Mouse (Mus musculus): ENCODE measurements around the gene Med8. TPM values are rescaled to one million over a fixed set of nuclear protein-coding genes. Genes with fewer than 3 reads are reported as not detected.

The Med8 gene
- polyA plus RNA-seq (2012; rRNA removed), result 61.0 and 65.8 TPM in 2 replicates

DNA sequence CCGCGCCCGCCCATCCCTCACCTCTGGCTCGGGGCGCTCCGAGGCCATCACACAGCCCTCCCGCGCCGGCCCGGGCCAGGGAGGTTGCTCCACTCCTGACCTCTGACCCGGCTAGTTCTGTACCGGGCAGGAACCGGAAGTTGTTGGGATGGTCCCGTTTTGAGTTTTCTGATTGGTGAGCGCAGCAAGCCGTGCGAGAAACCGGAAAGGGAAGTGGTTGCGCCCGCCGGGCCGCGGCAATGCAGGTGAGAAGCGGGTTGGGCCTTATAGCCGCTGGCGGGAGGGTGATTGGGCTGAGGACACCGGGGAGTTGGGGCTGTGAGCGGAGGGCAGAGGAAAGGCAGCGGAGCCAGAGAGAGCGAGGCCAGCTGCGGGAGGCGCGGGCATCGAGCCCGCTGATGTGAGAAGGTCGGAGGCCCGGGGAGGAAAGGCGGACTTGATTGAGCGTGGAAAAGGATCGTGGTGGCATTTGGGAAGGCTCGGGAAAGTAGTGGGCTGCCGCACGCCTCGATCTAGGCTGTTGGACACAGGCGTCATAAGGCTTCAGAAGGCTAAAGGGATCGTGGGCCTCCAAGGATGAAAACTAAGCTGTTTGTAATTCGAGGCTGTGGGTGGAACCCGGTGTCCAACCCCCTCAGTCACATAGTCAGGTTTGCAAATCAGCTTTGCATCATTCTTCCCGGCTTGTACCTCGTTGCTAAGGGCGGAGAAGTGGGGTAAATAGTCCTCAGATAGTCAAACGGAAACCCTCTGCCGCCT lies at the start of gene Med8, which contains the start of gene Szt2:
Gene Med8, plus strand, starts transcription at position 196 of the 759 bp plus-strand sequence.
Gene Szt2, minus strand, starts transcription at position 132 of the 759 bp plus-strand sequence.
- no peaks in the 10 kb centered on the region for H3K27me3 ChIP-seq (ENCODE audit: control insufficient read depth, insufficient read depth, low read length)

DNA sequence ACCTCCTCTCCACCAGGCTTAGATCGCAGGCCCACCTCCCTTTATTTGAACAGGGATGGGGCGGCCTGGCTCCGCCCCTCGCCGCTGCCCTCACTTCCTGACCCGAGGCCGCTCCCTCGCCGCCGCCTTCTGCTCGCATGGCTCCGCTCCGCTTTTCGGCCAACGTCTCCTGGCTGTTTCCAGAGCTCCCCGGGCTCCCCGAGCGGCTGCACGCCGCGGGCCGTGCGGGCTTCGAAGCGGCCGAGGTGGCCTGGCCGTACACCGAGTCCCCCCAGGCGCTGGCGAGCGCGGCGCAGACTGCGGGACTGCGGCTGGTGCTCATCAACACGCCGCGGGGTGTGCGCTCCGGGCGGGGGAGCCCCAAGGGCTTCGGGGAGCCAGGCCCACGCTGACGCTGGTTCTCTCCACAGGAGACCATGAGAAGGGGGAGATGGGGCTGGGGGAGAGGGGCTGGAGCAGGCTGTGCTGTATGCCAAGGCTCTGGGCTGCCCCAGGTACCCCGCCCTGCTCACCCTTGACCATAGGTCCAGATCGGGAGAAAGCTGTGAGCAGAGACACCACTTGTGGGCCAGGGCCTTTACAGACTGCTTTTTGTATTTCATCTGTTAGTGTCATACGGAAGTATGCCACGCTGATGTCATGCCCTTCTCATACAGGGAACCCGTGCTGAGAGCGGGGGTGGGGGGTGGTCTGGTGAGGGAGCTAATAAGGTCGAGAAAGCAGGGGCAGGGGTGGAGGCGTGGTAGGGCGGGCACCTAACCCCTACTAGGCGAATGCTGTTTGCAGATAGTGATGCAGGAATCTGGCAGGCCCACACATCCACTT lies 49.0 kb upstream of the Med8 start:
- TF ChIP-seq POLR2A (IDR thresholded peaks at IDR 0.05; ENCODE audit: borderline replicate concordance, insufficient read depth, low read length) (peak; percentile 81), CTCF (IDR thresholded peaks at IDR 0.05; ENCODE audit: borderline replicate concordance, insufficient read depth, low read depth, low read length) (no peak)
- 2% methylated on average over 54 of the region's 54 CpGs for WGBS
- Histone ChIP-seq H3K27ac (ENCODE audit: insufficient read depth, low read length) (peak overlapping the region; percentile 37), H3K4me3 (replicated peaks; ENCODE audit: insufficient read depth, low read depth, low read length) (peak overlapping the region; percentile 76), H3K4me1 (ENCODE audit: control insufficient read depth, insufficient read depth, low read length) (no peaks in the 10 kb centered on the region), H3K27me3 (ENCODE audit: control insufficient read depth, insufficient read depth, low read length) (no peaks in the 10 kb centered on the region)
- DNase-seq, result peak; percentile 81 to 88

More for the DNA sequence above, at the start of gene Med8, which contains the start of gene Szt2:
- Histone ChIP-seq H3K27ac (ENCODE audit: insufficient read depth, low read length) (peak within 1 kb of the TSS; percentile 57), H3K4me1 (ENCODE audit: control insufficient read depth, insufficient read depth, low read length) (peaks cover 4% of the 10 kb centered on the region; the same call in 1 of the 2 replicates), H3K4me3 (replicated peaks; ENCODE audit: insufficient read depth, low read depth, low read length) (peak within 1 kb of the TSS; percentile 93)
- DNase-seq, result peak; percentile 89 to 93
- TF ChIP-seq CTCF (IDR thresholded peaks at IDR 0.05; ENCODE audit: borderline replicate concordance, insufficient read depth, low read depth, low read length) (no peak), POLR2A (IDR thresholded peaks at IDR 0.05; ENCODE audit: borderline replicate concordance, insufficient read depth, low read length) (peak; percentile 64; the same call in 1 of the 2 replicates)
- under 1% methylated on average over 53 of the region's 53 CpGs for WGBS

DNA sequence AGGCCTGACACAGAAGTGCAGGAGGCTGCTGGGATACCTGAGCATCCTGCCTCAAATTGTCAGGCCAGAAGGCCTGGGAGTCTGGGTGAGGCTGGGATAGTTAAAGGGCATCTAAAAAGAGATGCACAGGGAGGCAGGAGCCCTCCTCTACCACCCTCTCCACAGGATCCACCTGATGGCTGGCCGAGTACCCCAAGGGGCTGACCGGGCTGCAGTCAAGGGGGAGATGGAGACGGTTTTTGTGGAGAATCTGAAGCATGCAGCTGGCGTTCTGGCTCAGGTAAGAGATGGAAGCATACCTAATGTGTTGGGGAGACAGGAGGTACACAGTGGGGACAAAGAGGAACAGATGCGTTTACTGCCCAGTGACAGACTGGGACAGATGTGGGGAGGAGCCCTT lies 47.7 kb upstream of the Med8 start:
- WGBS, result 82% methylated on average over 5 of the region's 5 CpGs
- DNase-seq, result no peak
- H3K4me3 ChIP-seq (replicated peaks; ENCODE audit: insufficient read depth, low read depth, low read length), result no peak overlapping the region
- no peak overlapping the region for H3K27ac ChIP-seq (ENCODE audit: insufficient read depth, low read length)
- no peaks in the 10 kb centered on the region for H3K27me3 ChIP-seq (ENCODE audit: control insufficient read depth, insufficient read depth, low read length)
- TF ChIP-seq POLR2A (IDR thresholded peaks at IDR 0.05; ENCODE audit: borderline replicate concordance, insufficient read depth, low read length) (no peak), CTCF (IDR thresholded peaks at IDR 0.05; ENCODE audit: borderline replicate concordance, insufficient read depth, low read depth, low read length) (no peak)
- peaks cover 3% of the 10 kb centered on the region for H3K4me1 ChIP-seq (ENCODE audit: control insufficient read depth, insufficient read depth, low read length)

DNA sequence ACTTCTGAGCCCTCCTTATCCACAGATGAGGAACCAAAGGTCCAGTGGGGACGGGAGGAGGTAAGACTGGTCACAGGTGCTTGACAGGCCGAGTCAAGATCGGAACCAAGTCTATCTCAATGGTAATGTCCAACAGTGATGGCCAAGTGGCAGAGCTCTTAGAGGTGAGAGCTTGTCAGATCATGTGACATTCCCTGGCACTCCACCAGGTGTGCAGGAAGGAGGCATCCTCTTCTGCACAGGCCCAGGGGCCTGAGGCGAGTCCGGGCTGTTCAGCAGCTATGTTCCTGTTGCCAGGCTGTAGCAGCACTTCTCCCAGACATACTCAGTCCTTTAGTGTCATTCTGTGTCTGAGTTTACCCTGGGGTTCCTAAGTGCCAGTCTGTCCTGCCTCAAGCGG lies 46.3 kb upstream of the Med8 start:
- no peak for DNase-seq
- no peak overlapping the region for H3K27ac ChIP-seq (ENCODE audit: insufficient read depth, low read length)
- TF ChIP-seq CTCF (IDR thresholded peaks at IDR 0.05; ENCODE audit: borderline replicate concordance, insufficient read depth, low read depth, low read length) (no peak), POLR2A (IDR thresholded peaks at IDR 0.05; ENCODE audit: borderline replicate concordance, insufficient read depth, low read length) (no peak)
- 73% methylated on average over 6 of the region's 6 CpGs for WGBS
- H3K4me3 ChIP-seq (replicated peaks; ENCODE audit: insufficient read depth, low read depth, low read length), result no peak overlapping the region
- H3K4me1 ChIP-seq (ENCODE audit: control insufficient read depth, insufficient read depth, low read length), result peaks cover 3% of the 10 kb centered on the region
- H3K27me3 ChIP-seq (ENCODE audit: control insufficient read depth, insufficient read depth, low read length), result no peaks in the 10 kb centered on the region

DNA sequence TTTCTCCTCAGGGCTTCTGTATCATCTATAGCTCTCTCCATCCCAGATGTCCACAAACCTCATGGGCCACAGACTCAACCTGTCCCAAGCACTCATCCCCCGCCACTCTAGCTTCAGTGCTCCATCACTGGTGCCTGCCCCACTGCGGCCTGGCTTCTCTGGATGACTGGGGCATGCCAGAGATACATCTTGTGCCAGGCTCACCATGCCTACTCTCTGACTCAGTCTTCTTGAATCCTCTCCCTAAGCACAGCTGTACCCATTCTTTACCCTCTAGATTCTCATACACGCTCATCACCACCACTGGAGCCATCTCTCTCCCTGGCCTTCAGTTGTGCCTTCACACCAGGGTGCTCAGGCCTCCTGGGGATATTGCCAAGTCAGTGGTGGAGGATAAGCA lies 45.2 kb upstream of the Med8 start:
- peaks cover 3% of the 10 kb centered on the region for H3K4me1 ChIP-seq (ENCODE audit: control insufficient read depth, insufficient read depth, low read length)
- WGBS, result 80% methylated on average over 3 of the region's 3 CpGs
- TF ChIP-seq POLR2A (IDR thresholded peaks at IDR 0.05; ENCODE audit: borderline replicate concordance, insufficient read depth, low read length) (no peak), CTCF (IDR thresholded peaks at IDR 0.05; ENCODE audit: borderline replicate concordance, insufficient read depth, low read depth, low read length) (no peak)
- no peaks in the 10 kb centered on the region for H3K27me3 ChIP-seq (ENCODE audit: control insufficient read depth, insufficient read depth, low read length)
- peak in 1 of 2 experiments; percentile 11 for DNase-seq
- no peak overlapping the region for H3K27ac ChIP-seq (ENCODE audit: insufficient read depth, low read length)
- no peak overlapping the region for H3K4me3 ChIP-seq (replicated peaks; ENCODE audit: insufficient read depth, low read depth, low read length)

DNA sequence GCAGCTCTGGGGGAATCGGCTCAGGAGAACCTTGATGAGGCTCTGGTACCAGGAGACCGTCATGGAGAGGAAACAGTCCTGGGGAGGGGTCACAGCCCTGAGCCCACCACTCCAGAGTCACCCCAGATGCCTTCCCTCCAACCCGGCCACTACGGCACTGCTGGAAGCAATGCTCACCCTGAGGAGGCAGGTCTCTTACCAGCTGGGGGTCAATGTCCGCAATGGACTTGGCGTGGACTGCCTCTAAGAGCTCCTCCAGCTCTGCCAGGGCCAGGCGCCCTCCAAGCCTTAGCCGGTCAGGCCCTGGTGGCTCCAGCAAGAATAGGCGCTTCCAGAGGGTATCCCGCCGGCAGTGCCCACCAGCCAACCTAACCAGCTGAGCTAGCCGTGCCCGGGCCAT lies 44.5 kb upstream of the Med8 start:
- DNase-seq, result peak in 1 of 2 experiments; percentile 13
- peaks cover 3% of the 10 kb centered on the region for H3K4me1 ChIP-seq (ENCODE audit: control insufficient read depth, insufficient read depth, low read length)
- WGBS, result 87% methylated on average over 13 of the region's 13 CpGs
- no peak overlapping the region for H3K4me3 ChIP-seq (replicated peaks; ENCODE audit: insufficient read depth, low read depth, low read length)
- H3K27ac ChIP-seq (ENCODE audit: insufficient read depth, low read length), result no peak overlapping the region
- no peaks in the 10 kb centered on the region for H3K27me3 ChIP-seq (ENCODE audit: control insufficient read depth, insufficient read depth, low read length)
- no peak for TF ChIP-seq CTCF (IDR thresholded peaks at IDR 0.05; ENCODE audit: borderline replicate concordance, insufficient read depth, low read depth, low read length)
- no peak for TF ChIP-seq POLR2A (IDR thresholded peaks at IDR 0.05; ENCODE audit: borderline replicate concordance, insufficient read depth, low read length)

DNA sequence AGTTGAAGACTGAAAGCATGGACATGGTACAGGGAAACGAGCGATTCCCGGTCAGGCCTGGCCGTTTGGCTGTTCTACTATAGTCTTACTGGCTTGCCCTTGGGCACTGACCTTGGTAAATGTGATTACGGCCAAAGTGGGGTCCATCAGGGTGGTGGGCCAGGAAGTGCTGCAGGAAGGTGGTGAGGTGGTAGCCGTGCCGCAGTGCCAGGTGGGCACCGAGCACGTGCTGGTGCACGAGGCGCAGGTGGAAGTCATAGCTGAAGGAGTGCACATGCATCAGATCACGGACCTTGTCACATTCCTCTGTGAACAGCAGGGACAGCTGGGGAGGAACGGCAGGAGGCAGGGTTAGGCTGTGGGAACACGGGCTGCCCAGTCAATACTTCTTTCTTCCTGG lies 43.1 kb upstream of the Med8 start:
- 74% methylated on average over 14 of the region's 14 CpGs for WGBS
- H3K27ac ChIP-seq (ENCODE audit: insufficient read depth, low read length), result no peak overlapping the region
- TF ChIP-seq CTCF (IDR thresholded peaks at IDR 0.05; ENCODE audit: borderline replicate concordance, insufficient read depth, low read depth, low read length), result no peak
- TF ChIP-seq POLR2A (IDR thresholded peaks at IDR 0.05; ENCODE audit: borderline replicate concordance, insufficient read depth, low read length), result no peak
- H3K4me3 ChIP-seq (replicated peaks; ENCODE audit: insufficient read depth, low read depth, low read length), result no peak overlapping the region
- DNase-seq, result peak in 1 of 2 experiments; percentile 8
- H3K4me1 ChIP-seq (ENCODE audit: control insufficient read depth, insufficient read depth, low read length), result peaks cover 3% of the 10 kb centered on the region
- no peaks in the 10 kb centered on the region for H3K27me3 ChIP-seq (ENCODE audit: control insufficient read depth, insufficient read depth, low read length)

All from cerebellum, adult 2 months (tissue).